Mouse (Mus musculus) forebrain, embryonic 13.5 days (tissue): Measurements from ENCODE around the gene Lrrc51. TPM values are rescaled to one million over a fixed set of nuclear protein-coding genes. Genes with fewer than 3 reads are reported as not detected.
"Not testable (repeated sequence)": the region's sequence is repeated elsewhere in the genome, so short reads cannot be mapped to it uniquely, and the experiment has no call there.

Experiments
- ATAC-seq: fragments of 200-750 bp; cut with Nextera tagmentation; 2 replicates; pipeline ENCODE4 v1.8.0; 2017
- H3K27ac ChIP-seq: fragments of 300-500 bp; sonication (generic); 2 replicates; pipeline ENCODE4 v1.5.1; 2015; ENCODE audit warnings: inconsistent platforms, mild to moderate bottlenecking, moderate library complexity
- H3K27me3 ChIP-seq: fragments of 300-500 bp; sonication (generic); 2 replicates; pipeline ENCODE4 v1.6.1; 2015; ENCODE audit warnings: mild to moderate bottlenecking, inconsistent platforms
- H3K36me3 ChIP-seq: fragments of 300-500 bp; sonication (generic); 2 replicates; pipeline ENCODE4 v1.6.1; 2015; ENCODE audit warnings: mild to moderate bottlenecking, inconsistent platforms; ENCODE audit not compliant: poor library complexity, severe bottlenecking
- H3K4me1 ChIP-seq: fragments of 300-500 bp; sonication (generic); 2 replicates; pipeline ENCODE4 v1.6.1; 2015; ENCODE audit warnings: inconsistent platforms
- H3K4me2 ChIP-seq: fragments of 300-500 bp; sonication (generic); 2 replicates; pipeline ENCODE4 v1.6.1; 2015; ENCODE audit warnings: inconsistent platforms, mild to moderate bottlenecking, moderate library complexity
- H3K4me3 ChIP-seq: fragments of 300-500 bp; sonication (generic); 2 replicates; pipeline ENCODE4 v1.5.1; 2015; ENCODE audit warnings: mild to moderate bottlenecking, inconsistent platforms
- H3K9ac ChIP-seq: fragments of 300-500 bp; sonication (generic); 2 replicates; pipeline ENCODE4 v1.6.1; 2015; ENCODE audit warnings: mild to moderate bottlenecking, inconsistent platforms
- H3K9me3 ChIP-seq: fragments of 300-500 bp; sonication (generic); replicated peaks from 2 replicates; pipeline ENCODE4 v1.6.1; 2016; ENCODE audit warnings: inconsistent platforms
- WGBS: fragments of 180-500 bp; shearing (Covaris S2); methylation state at CpG from one replicate; pipeline ENCODE4 v1.1.7; 2015; 5-methylcytosine and 5-hydroxymethylcytosine counted together
- polyA plus RNA-seq: library from polyadenylated mRNA; unstranded; fragments of >200 nt; fragmentation: Nextera tagmentation; extraction: Ambion mirVana; gene quantifications from 2 replicates; pipeline ENCODE4 v1.2.1, GENCODE M21; 2015

The Lrrc51 gene
- polyA plus RNA-seq, 1 experiment from 2014 or later = 8.0 TPM

DNA sequence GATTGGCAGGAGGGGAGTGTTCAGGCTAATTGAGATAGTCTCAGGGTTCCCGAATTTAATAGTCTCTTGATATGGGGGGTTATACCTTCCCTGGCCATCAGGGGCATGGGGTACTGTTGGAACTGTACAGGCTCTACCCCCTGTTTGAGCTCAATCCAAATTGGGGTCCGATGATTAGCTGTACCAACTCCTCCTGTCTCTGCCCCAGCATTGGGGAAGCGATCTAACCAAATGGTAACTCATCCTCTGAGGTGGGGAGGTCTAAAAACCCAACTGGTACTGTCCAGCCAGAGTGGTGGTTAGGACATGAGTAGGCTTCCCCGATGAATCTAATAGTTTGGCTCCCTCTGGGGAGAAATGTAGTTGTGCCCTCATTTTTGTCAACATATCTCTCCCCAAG lies 3.3 kb upstream of the Lrrc51 start:
- H3K27ac ChIP-seq = no peak overlapping the region
- ATAC-seq = no peak
- H3K4me2 ChIP-seq = no peak overlapping the region
- H3K9ac ChIP-seq = no peak overlapping the region
- H3K27me3 ChIP-seq = no peaks in the 10 kb centered on the region
- no peaks in the 10 kb centered on the region for H3K9me3 ChIP-seq
- 92% methylated on average over 4 of the region's 4 CpGs for WGBS
- H3K4me3 ChIP-seq = no peak overlapping the region
- H3K4me1 ChIP-seq = peaks cover 28% of the 10 kb centered on the region
- 0 out of 2 replicates have a peak, but pooled peaks cover 4% of the 10 kb centered on the region for H3K36me3 ChIP-seq

DNA sequence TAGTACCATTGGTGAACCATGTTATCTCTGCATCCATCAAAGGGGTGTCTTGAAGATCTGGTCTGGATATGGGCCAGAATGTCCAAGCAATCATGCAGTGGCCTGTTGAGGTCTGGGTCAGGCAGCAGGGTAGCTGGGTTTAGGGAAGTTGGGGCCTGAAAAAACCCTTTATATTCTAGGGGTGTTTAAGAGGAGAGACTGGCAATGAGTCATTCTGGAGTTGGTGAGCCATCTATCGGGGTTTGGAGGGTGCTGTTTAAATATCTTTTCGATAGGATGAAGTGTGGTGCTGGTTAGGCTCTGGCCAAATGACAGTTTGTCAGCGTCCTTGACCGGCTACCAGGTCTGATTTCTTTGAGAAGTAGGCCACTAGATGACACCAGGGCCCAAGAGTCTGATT lies 2.3 kb upstream of the Lrrc51 start:
- H3K4me3 ChIP-seq = no peak overlapping the region
- no peak overlapping the region for H3K9ac ChIP-seq
- ATAC-seq = no peak
- H3K36me3 ChIP-seq = 0 out of 2 replicates have a peak, but pooled peaks cover 4% of the 10 kb centered on the region
- 96% methylated on average over 4 of the region's 4 CpGs for WGBS
- no peak overlapping the region for H3K27ac ChIP-seq
- no peaks in the 10 kb centered on the region for H3K9me3 ChIP-seq
- no peaks in the 10 kb centered on the region for H3K27me3 ChIP-seq
- peak overlapping the region; percentile 77 for H3K4me2 ChIP-seq
- peaks cover 28% of the 10 kb centered on the region for H3K4me1 ChIP-seq

DNA sequence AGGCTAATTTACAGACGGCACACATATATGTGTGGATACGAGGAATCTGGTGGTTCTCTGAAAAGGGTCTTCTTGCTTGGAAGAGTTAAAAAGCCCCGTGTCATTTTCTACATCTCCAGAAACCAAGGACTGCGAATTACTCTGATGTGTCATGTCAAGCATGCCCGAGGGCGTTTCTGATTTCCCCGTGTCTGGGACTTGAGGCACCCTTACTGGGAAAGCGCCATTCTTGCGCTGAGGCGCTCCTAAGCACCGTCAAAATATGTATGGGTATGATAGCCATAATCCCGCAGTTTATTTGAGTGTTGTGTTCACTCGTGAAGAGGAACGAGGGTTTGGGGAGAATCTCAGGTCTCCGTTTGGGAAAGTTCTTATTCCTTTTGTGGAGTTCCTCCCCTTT lies 395 bp downstream of the Lrrc51 start:
- no peaks in the 10 kb centered on the region for H3K36me3 ChIP-seq
- ATAC-seq = peak; percentile 36
- peak overlapping the region; percentile 77 for H3K4me2 ChIP-seq
- peaks cover 28% of the 10 kb centered on the region for H3K4me1 ChIP-seq
- no peak overlapping the region for H3K27ac ChIP-seq
- H3K4me3 ChIP-seq = peak overlapping the region; percentile 89
- no peaks in the 10 kb centered on the region for H3K9me3 ChIP-seq
- 8% methylated on average over 15 of the region's 15 CpGs for WGBS
- peak overlapping the region; percentile 85 for H3K9ac ChIP-seq
- H3K27me3 ChIP-seq = no peaks in the 10 kb centered on the region

DNA sequence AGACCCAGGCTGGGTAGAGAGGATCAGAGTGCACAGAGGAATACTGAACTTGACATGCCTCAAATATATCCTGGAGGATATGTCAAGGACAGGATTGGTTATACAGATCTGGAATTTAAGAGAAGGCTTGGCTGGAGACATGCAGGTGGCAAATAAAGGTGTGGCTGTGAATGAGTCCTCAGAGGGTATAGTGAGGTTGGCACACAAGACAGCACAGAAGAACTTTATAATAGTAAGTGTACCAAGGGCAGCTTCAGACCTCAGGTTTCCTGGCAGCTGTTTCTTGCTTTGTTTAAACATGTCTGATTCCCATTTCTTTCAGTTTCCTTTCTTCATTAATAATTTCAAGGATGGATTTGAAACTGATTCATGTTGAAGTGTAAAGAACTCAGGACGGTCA lies 1.1 kb downstream of the Lrrc51 start:
- H3K4me1 ChIP-seq = peaks cover 28% of the 10 kb centered on the region
- H3K27me3 ChIP-seq = no peaks in the 10 kb centered on the region
- no peaks in the 10 kb centered on the region for H3K36me3 ChIP-seq
- no peak for ATAC-seq
- H3K4me2 ChIP-seq = peak overlapping the region; percentile 77
- no peaks in the 10 kb centered on the region for H3K9me3 ChIP-seq
- H3K27ac ChIP-seq = no peak overlapping the region
- 92% methylated on average over 1 of the region's 1 CpGs for WGBS
- peak overlapping the region; percentile 89; the same call in 1 of the 2 replicates for H3K4me3 ChIP-seq
- H3K9ac ChIP-seq = no peak overlapping the region

DNA sequence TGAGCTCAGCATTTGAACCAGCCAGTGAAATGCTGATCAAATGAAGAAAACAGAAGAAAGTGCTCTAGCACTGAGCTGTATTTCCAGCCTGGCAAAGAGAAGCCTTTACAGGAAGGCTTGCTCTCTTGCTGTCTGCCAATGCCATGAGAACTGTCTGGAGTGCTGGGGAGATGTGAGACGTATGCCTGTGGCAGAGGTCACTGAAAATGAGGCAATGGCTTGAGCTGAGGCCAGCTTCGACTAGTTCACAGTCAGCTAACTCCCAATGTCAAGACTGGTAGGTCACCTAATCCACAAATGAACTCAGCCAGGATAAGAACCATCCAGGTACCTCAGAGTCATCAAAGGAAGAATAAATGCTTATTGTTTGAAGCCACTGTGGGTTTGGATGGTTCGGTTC lies 5.6 kb downstream of the Lrrc51 start:
- no peak for ATAC-seq
- WGBS = 95% methylated on average over 3 of the region's 3 CpGs
- Histone ChIP-seq H3K4me1 (peaks cover 8% of the 10 kb centered on the region), H3K4me3 (no peak overlapping the region), H3K36me3 (no peaks in the 10 kb centered on the region), H3K9ac (no peak overlapping the region), H3K9me3 (no peaks in the 10 kb centered on the region), H3K27me3 (no peaks in the 10 kb centered on the region), H3K27ac (no peak overlapping the region), H3K4me2 (no peak overlapping the region)

DNA sequence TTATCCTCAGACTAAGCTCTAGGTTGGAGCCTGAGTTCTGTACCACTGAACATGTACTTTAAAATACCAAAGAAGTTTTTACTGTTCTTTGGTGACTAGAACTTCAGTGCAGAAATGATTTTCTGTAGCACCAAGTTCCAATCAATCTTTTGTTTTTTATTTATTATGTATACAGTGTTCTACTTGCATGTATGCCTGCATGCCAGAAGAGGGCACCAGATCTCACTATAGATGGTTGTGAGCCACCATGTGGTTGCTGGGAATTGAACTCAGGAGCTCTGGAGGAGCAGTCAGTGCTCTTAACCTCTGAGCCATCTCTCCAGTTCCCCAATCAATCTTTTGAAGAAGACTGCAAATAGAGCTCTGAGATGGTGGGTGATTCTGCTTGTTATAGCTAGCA lies 7.8 kb downstream of the Lrrc51 start:
- not testable (repeated sequence) for ATAC-seq, H3K4me1 ChIP-seq, H3K27me3 ChIP-seq

DNA sequence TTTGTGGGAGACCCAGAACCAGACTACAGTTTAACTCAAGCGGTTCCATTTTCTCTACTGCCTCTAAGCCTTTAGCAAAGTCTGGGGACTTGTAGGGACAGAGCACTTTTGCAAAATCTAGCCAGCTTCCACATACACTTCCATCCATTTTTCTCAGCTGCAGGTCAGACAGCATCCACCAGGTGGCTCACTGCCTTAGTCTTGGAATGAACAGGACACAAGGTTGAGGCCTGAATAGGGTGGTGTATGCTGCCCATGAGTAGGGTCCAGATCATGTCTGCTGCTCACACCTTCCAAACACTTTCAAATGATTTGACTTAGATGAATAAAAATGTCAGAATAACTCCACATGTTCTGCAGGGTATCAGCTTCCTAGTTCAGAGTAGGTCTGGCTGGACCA lies 15.6 kb downstream of the Lrrc51 start:
- Histone ChIP-seq H3K36me3 (peaks cover 17% of the 10 kb centered on the region), H3K27me3 (no peaks in the 10 kb centered on the region), H3K9ac (no peak overlapping the region), H3K4me3 (no peak overlapping the region), H3K27ac (no peak overlapping the region), H3K9me3 (no peaks in the 10 kb centered on the region), H3K4me1 (no peaks in the 10 kb centered on the region), H3K4me2 (no peak overlapping the region)
- 17% methylated on average over 1 of the region's 1 CpGs for WGBS
- peak; percentile 81 for ATAC-seq

More for the DNA sequence above, 7.8 kb downstream of the Lrrc51 start:
- H3K4me2 ChIP-seq, H3K36me3 ChIP-seq, H3K9me3 ChIP-seq, H3K9ac ChIP-seq, H3K4me3 ChIP-seq, H3K27ac ChIP-seq: not testable (repeated sequence)

DNA sequence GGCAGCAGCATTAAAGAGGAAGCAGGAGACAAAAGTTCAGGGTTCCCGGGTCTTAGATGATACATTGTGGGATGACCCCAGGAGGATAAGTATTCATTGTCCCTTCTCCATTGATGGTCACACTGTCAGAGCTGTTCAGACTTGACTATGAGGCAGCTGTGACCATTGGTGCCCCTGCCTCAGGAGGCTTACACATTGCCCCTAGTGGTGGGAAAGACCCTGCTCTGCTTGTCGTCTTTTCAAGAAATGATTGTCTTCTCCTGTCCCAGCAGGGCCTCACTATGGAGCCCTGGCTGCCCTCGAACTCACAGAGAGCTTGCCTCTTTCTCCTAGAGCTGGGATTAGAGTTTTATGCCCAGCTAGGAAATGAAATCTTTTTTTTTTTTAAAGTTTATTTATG lies 21.7 kb downstream of the Lrrc51 start:
- Histone ChIP-seq H3K27me3 (no peaks in the 10 kb centered on the region), H3K36me3 (peaks cover 61% of the 10 kb centered on the region), H3K27ac (no peak overlapping the region), H3K9me3 (no peaks in the 10 kb centered on the region), H3K4me2 (no peak overlapping the region), H3K4me1 (peaks cover 17% of the 10 kb centered on the region), H3K9ac (no peak overlapping the region), H3K4me3 (no peak overlapping the region)
- no peak for ATAC-seq
- WGBS = 57% methylated on average over 3 of the region's 3 CpGs

DNA sequence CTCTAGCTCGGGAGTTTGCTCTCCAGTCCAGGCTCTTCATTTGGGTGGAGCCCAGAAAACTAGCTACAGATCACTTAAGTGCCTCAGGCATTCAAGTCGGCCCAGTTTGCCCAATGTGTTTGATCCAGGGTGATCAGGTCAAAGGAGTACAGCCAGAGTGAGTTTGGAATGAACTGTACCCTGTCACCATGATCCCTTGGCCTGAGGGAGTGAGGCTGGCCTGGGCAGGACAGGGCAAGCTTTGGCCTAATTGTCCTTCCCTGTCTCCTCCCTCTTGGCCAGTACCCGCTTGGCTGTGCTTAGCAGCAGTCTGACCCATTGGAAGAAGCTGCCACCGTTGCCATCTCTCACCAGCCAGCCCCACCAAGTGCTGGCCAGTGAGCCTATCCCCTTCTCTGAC lies 23.6 kb downstream of the Lrrc51 start:
- no peak overlapping the region for H3K27ac ChIP-seq
- peaks cover 28% of the 10 kb centered on the region for H3K4me1 ChIP-seq
- no peaks in the 10 kb centered on the region for H3K9me3 ChIP-seq
- WGBS = 91% methylated on average over 4 of the region's 4 CpGs
- H3K27me3 ChIP-seq = no peaks in the 10 kb centered on the region
- H3K4me3 ChIP-seq = no peak overlapping the region
- H3K36me3 ChIP-seq = peaks cover 61% of the 10 kb centered on the region
- no peak overlapping the region for H3K4me2 ChIP-seq
- H3K9ac ChIP-seq = no peak overlapping the region
- no peak for ATAC-seq

DNA sequence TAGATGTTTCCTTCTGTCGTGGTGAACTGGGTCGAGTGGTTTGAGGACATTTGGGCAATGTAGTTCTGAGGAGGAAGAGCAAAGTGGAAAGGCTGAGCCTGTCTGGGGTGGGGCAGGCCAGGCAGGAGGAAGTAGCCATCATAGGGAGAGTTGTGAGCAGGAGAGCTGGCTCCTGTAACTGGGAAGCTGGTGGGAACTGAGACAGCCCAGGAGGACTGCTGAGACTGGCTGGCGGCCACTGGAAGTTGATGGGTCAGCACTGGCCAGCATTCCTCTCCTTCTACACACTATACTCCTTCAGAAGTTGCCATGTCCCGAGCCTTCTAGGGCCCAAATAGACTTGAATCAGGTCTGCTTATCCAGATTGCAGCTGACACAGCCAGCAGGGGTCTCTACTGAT lies 25.3 kb downstream of the Lrrc51 start:
- Histone ChIP-seq H3K4me1 (peaks cover 32% of the 10 kb centered on the region), H3K9ac (peak overlapping the region; percentile 17; the same call in 1 of the 2 replicates), H3K4me3 (no peak overlapping the region)

DNA sequence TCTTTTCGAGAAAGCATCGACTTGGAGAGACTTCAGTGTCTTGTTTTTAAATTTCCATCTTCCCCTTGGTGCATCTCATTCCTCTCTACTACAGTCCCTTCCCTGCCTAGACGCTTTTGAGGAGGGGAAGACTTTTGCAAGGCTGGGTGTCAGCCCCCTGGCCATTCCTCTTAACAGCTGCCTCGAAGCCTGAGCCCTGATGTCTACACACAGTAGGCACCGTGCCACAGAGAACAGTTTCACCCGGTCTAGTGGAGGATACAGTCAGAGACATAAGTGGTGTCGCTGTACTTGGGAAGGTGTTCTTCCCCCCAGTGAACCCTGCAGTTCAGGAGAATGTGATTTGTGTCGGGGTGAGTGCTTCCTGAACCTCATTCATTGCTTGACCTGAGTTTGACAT lies 27.0 kb downstream of the Lrrc51 start:
- no peak for ATAC-seq
- H3K4me3 ChIP-seq = peak overlapping the region; percentile 84
- WGBS = 83% methylated on average over 8 of the region's 8 CpGs
- peaks cover 5% of the 10 kb centered on the region; the same call in 1 of the 2 replicates for H3K9me3 ChIP-seq
- peak overlapping the region; percentile 77 for H3K4me2 ChIP-seq
- peaks cover 42% of the 10 kb centered on the region for H3K36me3 ChIP-seq
- peak overlapping the region; percentile 91 for H3K9ac ChIP-seq
- H3K4me1 ChIP-seq = peaks cover 32% of the 10 kb centered on the region
- H3K27me3 ChIP-seq = no peaks in the 10 kb centered on the region
- no peak overlapping the region for H3K27ac ChIP-seq

More for the DNA sequence above, 25.3 kb downstream of the Lrrc51 start:
- ATAC-seq = no peak
- H3K27me3 ChIP-seq = no peaks in the 10 kb centered on the region
- WGBS = 87% methylated on average over 4 of the region's 4 CpGs
- H3K9me3 ChIP-seq = no peaks in the 10 kb centered on the region
- no peak overlapping the region for H3K4me2 ChIP-seq
- H3K27ac ChIP-seq = no peak overlapping the region
- peaks cover 46% of the 10 kb centered on the region for H3K36me3 ChIP-seq

DNA sequence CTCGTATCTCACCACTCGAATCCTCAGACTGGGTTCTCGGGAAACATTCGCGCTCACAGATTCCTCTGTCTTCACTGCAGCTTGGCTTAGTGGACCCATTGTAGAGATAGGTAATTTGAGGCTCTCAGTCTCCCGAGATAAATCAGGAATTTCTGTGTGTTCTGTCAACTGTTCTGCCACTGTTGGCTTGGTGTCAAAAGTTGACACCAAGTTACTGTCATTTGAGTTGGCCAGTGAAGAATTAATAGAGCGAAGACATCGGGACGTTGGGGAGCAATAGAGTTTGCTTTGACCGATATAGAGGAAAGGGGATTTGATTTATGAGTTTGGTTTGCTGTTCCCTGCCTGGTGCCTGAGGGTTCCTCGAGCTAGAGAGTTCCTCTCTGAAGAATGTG lies 27.4 kb downstream of the Lrrc51 start, which contains the start of gene Tomt:
Tomt (minus strand) TSS at position 73 of the 395 bp plus-strand sequence.
- H3K4me3 ChIP-seq = peak within 1 kb of the TSS; percentile 84
- peaks cover 5% of the 10 kb centered on the region; the same call in 1 of the 2 replicates for H3K9me3 ChIP-seq
- no peak for ATAC-seq
- H3K4me1 ChIP-seq = peaks cover 32% of the 10 kb centered on the region
- H3K36me3 ChIP-seq = peaks cover 38% of the 10 kb centered on the region
- no peaks in the 10 kb centered on the region for H3K27me3 ChIP-seq
- peak within 1 kb of the TSS; percentile 91 for H3K9ac ChIP-seq
- peak within 1 kb of the TSS; percentile 93 for H3K27ac ChIP-seq
- H3K4me2 ChIP-seq = peak within 1 kb of the TSS; percentile 77
- 21% methylated on average over 11 of the region's 11 CpGs for WGBS
